Mouse (Mus musculus) kidney, adult 8-10 months (tissue): ENCODE measurements at regions not wholly inside any gene's neighbourhood (a gene's known extent, or its start where the extent isn't known, plus 50 kb on each side); places are given as distances from the start of the nearest gene placed in this dataset.

Experiments used
- DNase-seq, 2 experiments: peaks; one replicate each; pipeline ENCODE4 v3.0.0; 2022

DNA sequence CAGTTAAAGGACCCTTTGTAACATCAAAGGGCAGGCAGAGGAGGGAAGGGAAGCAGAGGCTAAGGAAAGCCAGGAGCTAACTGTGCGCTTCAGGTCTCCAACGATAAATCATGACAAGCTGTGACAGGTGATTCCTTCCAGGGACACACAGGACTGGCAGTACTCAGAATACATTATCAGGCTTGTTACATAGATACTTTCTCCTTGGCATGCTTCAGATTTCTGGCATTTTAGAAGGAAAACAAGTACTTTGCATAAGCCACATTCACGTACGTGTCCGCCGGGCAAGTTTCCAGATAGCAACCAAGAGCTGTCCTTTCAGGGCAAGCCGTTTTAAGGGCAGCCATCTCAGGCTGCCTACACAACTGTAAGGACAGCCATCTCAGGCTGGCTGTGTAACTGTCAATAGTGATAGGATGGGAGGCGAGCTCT, 56.9 kb upstream of the Tgm3 start:
- DNase-seq: peak in 1 of 2 experiments; percentile 6

DNA sequence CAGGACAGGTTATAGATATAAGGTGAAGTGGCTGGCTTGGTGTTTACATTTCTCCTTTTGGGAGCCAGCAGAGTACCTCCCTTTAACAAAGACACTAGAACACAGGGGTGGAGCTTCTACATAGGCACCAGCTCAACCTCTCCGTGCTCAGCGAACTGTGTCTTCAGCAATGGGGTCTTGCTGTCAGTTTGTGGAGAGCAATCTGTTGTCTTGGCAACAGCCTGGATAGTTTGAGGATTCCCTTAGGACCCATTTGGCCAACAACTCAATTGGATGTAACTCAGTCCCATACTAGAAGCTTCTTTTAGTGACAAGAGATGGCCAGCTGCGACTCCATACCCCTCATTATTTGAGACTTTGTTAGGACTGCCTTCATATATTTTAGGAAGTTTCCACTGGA, 54.0 kb upstream of the Tgm3 start:
- DNase-seq: no peak

DNA sequence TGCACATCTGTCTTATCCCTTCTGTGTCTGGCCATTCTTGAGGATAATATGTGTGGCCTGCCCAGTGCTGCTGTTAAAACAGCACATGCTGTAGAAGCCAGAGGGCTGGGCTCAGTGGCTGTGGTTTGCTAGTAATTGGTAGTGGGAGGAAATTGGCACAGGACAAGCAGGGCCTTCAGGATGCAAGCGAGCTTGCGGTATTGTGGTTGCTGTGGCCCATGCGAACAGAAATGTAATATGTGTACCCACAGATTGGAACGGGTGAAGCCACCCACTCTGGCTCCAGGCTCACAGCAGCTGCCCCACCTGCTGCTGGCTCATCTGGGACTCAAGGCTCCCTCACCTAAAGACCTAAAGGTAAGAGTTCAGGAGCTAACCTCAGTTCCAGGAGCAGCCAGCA, 51.8 kb upstream of the Tgm3 start:
- DNase-seq: peak in 1 of 2 experiments; percentile 4

- no peak for DNase-seq
Observed at GRCm38 (mm10) chr2:129961522-129961921, 50.6 kb upstream of the Tgm3 start.
